Mouse (Mus musculus): ENCODE measurements around the gene Timm44. TPM values are rescaled to one million over a fixed set of nuclear protein-coding genes. Genes with fewer than 3 reads are reported as not detected.

Timm44 gene
- 145 and 147 TPM in 2 replicates for polyA plus RNA-seq (2012; ENCODE audit: insufficient read depth, insufficient read length, missing spikeins)

DNA sequence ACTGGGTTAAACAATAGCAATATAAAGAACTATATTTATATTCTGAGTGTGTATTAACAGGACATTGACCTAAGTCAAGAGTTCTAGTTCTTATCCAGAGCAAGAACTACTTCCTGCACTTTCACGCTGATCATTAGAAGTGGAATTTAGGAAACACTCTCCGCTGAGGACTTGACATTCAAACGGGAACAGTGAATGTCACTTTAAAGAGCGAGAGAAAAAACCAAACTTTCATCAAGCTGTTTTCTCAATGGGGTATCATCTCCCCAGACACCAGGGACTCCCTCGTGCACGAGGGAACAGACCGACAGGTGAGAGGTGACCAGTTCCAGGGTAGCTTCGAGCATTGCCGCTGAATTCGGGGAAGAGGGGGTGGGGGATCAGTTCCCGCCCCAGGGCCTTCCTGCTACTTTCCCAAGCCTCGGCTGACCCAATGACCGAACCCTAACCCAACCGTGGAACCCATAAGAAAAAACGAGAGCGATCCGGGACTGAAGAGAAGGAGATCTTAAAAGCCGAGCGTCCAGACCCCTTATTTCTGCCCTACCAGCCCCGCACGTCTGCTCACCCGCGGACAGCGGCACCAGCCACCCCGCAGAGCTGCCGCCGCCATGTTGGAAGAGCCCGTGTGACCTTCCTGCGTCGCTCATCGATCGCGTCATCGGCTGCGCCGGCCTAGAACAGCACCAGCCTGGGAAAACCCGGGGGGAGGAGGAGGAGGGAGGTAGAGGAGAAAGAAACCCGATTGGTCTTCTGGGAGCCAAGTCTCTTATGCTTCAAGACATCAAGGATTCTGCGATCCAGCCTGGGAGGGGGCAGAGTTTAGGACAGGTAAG, at the start of gene Timm44:
TSS of gene Timm44 (minus strand) at position 639 of the 836 bp plus-strand sequence.
- Histone ChIP-seq H3K4me1 (ENCODE audit: control insufficient read depth, insufficient read depth, insufficient read length, low read length) (no peaks in the 10 kb centered on the region), H3K27ac (replicated peaks; ENCODE audit: low read depth, low read length) (peak within 1 kb of the TSS; percentile 82), H3K4me3 (ENCODE audit: insufficient read depth, low read depth, low read length) (peak within 1 kb of the TSS; percentile 84)

DNA sequence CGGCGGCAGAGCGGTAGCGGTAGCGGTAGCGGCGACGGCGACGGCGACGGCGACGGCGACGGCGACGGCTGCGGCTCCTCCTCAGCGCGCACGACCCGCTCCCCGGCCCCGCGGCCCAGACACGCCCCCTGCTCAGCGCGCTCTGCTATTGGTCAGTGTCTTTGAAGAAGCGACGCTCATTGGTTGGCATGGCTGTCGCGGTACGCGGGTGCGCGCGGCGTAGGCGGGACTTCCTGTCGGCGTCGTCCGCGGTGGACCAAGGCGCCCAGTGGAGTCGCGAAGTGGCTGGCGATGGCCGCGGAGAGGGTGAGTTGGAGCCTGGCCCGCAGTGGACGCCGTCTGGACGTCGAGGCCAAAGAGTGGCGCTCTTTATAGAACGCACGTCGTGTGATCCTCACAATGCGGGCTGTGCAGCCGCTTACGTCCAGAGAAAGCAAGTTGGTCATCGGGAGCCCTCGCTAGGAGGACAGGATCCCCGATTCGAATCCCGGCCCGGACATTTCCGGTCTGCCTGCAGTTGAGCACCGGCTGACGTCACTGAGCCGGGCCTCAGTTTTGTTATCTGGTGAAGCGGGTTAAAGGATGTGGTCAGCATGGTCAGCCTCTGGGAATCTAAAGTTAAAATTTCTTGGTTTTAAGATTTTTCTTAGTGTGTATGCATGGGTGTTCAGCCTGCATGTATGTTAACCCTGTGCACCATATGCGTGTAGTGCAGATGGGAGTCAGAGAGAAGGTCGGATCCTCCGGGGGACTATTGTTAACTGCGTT, 49.5 kb upstream of the Timm44 start, which contains the start of the genes Ccl25 and Elavl1:
TSS of gene Ccl25 (plus strand) at position 228 of the 768 bp plus-strand sequence.
TSS of gene Elavl1 (minus strand) at position 431 of the 768 bp plus-strand sequence.
- H3K27ac ChIP-seq (replicated peaks; ENCODE audit: low read depth, low read length) = peak within 1 kb of the TSS; percentile 93
- peak within 1 kb of the TSS; percentile 99 for H3K4me3 ChIP-seq (ENCODE audit: insufficient read depth, low read depth, low read length)
- H3K4me1 ChIP-seq (ENCODE audit: control insufficient read depth, insufficient read depth, insufficient read length, low read length) = peaks cover 9% of the 10 kb centered on the region; the same call in 1 of the 2 replicates

DNA sequence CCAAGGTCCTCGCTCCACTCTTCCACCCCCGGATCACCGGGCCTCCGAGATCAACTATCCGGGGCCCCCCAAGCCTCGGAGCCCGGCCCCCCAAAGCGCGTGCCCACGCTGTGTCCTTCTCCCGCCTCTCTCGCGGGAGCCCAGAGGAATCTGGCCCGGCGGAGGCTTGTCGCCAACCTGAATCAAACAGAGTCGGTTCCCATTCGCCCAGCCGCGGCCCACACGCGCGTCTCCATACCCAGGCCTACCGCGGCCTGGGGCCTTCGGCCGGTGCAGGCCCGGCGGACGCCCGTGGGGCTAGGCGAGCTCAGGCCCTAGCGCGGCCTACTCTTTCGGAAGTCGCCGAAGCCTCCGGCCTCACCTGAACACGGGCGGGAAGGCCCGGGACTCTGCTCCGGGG, 48.8 kb upstream of the Timm44 start:
- H3K27ac ChIP-seq (replicated peaks; ENCODE audit: low read depth, low read length) = peak overlapping the region; percentile 80
- peaks cover 9% of the 10 kb centered on the region; the same call in 1 of the 2 replicates for H3K4me1 ChIP-seq (ENCODE audit: control insufficient read depth, insufficient read depth, insufficient read length, low read length)
- H3K4me3 ChIP-seq (ENCODE audit: insufficient read depth, low read depth, low read length) = peak overlapping the region; percentile 99

DNA sequence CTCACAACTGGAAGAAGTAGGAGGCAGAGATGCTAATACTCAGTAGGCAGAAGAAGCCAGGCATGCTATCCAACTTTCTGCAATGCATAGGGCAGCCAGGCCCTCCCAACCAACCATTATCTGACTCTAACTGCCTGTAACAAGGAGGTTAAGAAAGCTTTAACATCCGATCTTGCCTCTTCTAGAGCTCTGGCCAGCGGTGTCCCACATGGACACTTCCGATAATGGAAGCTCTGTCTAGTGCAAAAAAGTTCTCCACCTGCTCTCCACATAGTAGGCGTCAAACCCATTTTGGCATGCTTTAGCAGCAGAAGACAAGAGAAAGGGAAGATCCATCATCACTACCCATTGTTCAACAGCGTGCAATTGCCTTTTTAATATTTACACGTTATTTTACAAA, 48.2 kb upstream of the Timm44 start:
- H3K4me3 ChIP-seq (ENCODE audit: insufficient read depth, low read depth, low read length) = peak overlapping the region; percentile 99
- peaks cover 10% of the 10 kb centered on the region; the same call in 1 of the 2 replicates for H3K4me1 ChIP-seq (ENCODE audit: control insufficient read depth, insufficient read depth, insufficient read length, low read length)
- H3K27ac ChIP-seq (replicated peaks; ENCODE audit: low read depth, low read length) = peak overlapping the region; percentile 80; the same call in 1 of the 2 replicates

DNA sequence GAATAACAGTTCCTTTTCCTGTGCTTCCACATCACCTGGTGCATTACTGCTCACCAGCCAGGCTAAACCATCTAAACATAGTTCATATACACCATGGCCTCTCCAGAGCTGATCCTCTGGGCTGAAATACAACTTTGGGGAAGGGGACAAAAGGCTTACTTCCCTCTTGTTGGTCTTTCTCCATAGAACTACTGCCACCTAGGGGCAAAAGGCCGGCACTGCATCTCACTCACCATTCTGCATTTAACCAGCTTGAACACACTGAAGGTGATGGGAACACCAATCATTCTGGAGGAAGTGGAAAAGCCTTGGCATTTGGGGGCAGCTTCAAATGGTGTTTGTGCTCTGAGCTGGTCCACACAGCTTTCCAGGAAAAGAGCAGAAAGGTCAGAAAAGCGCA, 46.8 kb upstream of the Timm44 start:
- H3K4me3 ChIP-seq (ENCODE audit: insufficient read depth, low read depth, low read length) = no peak overlapping the region
- no peak overlapping the region for H3K27ac ChIP-seq (replicated peaks; ENCODE audit: low read depth, low read length)

DNA sequence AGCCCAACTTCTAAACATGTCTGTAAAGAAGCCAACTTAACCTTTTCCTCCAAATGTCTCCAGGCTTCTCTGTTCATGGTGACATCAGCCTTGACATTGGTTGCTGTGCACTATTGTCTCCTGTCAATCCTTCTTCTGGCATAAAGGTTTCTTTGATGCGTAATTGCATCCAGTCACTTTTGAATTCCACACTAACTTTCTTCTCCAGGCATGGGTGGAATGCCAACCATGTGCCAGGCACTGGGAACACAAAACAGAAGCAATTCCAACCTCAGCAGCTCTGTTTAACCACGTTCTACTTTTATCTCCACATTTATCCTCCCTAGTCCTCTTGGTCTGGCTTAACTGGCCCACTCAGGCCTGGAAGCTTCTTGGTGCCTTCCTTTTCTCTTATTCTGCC, 45.3 kb upstream of the Timm44 start:
- no peak overlapping the region for H3K4me3 ChIP-seq (ENCODE audit: insufficient read depth, low read depth, low read length)
- H3K27ac ChIP-seq (replicated peaks; ENCODE audit: low read depth, low read length) = no peak overlapping the region
- peaks cover 14% of the 10 kb centered on the region; the same call in 1 of the 2 replicates for H3K4me1 ChIP-seq (ENCODE audit: control insufficient read depth, insufficient read depth, insufficient read length, low read length)

More for the DNA sequence above, 46.8 kb upstream of the Timm44 start:
- H3K4me1 ChIP-seq (ENCODE audit: control insufficient read depth, insufficient read depth, insufficient read length, low read length) = peaks cover 14% of the 10 kb centered on the region; the same call in 1 of the 2 replicates

DNA sequence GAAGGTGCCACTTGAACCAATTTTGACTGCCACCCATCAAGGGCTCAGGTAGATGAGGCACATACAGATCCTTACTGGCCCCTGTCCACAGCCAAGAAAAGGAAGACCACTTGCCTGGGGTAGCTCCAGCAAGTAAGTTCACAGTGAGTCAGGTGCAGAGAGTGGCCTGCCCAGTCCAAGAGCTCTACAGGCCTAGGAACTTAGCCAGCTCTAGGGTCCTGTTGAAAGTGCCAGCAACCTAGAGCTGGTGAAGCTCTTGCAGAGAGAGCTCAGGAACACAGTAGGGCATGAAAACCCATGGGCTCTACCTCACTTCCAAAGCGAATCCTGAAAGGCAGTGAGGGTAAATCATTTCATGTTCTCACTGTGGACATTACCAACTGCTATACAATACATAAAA, 44.7 kb upstream of the Timm44 start:
- Histone ChIP-seq H3K4me3 (ENCODE audit: insufficient read depth, low read depth, low read length) (no peak overlapping the region), H3K27ac (replicated peaks; ENCODE audit: low read depth, low read length) (no peak overlapping the region), H3K4me1 (ENCODE audit: control insufficient read depth, insufficient read depth, insufficient read length, low read length) (peaks cover 11% of the 10 kb centered on the region)

DNA sequence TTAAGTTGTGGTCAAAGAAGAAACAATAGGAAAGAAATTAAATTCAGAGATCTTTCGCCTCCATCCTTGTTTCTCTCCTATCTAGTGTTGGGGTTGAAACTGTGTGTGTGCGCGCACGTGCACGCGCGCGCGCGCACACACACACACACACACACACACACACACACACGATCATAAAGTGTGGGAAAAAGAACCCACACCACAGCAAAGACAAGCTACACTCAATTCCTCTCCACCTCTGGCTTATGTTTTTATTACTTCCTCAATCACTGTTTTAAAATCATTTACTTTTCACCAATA, 43.8 kb upstream of the Timm44 start:
- Histone ChIP-seq H3K4me3 (ENCODE audit: insufficient read depth, low read depth, low read length) (no peak overlapping the region), H3K27ac (replicated peaks; ENCODE audit: low read depth, low read length) (no peak overlapping the region), H3K4me1 (ENCODE audit: control insufficient read depth, insufficient read depth, insufficient read length, low read length) (peaks cover 14% of the 10 kb centered on the region)

DNA sequence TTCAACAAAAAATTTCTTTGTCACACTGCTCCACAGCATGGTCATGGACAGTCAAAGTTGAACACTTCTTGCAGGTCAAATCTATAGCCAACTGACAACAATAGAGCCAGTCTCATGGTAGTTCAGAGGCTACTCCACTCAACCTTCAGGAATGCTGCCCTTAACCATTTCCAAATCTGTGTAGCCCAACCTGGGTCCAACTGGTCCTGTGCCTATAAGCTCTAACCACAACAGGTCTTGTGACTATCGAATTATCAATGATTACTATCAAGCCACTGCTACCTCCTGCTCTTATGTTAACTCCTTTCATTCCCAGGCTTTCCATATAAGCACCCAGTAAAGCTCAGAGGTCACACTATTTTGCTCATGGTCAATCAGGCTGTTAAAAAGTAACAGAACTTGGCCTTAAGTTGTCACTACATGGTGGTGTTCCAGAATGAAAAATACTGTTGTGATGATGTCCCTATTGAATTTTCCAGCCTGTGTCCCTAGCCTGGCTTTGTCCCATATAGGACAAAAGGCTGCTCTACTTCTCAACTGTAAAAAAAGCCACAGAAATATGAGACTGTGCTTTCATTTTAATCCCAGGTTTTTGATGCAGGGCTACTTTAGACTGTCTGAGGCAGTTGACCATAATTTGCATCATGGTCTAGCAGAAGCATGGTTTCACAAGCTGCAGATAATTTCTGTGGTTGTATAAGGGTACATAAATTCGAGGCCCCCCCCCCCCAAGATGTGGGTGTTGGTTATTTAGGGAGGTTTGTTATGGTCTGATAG, 43.3 kb upstream of the Timm44 start:
- Histone ChIP-seq H3K4me3 (ENCODE audit: insufficient read depth, low read depth, low read length) (no peak overlapping the region), H3K27ac (replicated peaks; ENCODE audit: low read depth, low read length) (no peak overlapping the region), H3K4me1 (ENCODE audit: control insufficient read depth, insufficient read depth, insufficient read length, low read length) (peaks cover 15% of the 10 kb centered on the region)

DNA sequence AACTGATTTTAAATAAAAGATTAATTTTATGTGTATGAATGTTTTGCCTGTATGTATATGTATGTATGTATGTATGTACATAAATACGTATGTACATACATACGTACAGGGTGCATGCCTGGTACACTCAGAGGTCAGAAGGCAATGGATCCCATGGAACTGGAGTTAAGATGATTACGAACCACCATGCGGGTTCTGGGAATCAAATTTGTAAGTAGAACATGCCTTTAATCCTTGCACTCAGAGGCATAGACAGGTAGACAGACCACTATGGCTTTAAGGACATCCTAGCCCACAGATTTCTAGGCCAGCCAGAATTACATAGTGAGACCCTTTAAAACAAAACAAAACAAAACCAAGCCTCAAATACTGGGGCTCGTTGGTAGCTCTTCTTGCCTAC, 42.4 kb upstream of the Timm44 start:
- no peak overlapping the region for H3K27ac ChIP-seq (replicated peaks; ENCODE audit: low read depth, low read length)
- peaks cover 17% of the 10 kb centered on the region for H3K4me1 ChIP-seq (ENCODE audit: control insufficient read depth, insufficient read depth, insufficient read length, low read length)
- H3K4me3 ChIP-seq (ENCODE audit: insufficient read depth, low read depth, low read length) = no peak overlapping the region

DNA sequence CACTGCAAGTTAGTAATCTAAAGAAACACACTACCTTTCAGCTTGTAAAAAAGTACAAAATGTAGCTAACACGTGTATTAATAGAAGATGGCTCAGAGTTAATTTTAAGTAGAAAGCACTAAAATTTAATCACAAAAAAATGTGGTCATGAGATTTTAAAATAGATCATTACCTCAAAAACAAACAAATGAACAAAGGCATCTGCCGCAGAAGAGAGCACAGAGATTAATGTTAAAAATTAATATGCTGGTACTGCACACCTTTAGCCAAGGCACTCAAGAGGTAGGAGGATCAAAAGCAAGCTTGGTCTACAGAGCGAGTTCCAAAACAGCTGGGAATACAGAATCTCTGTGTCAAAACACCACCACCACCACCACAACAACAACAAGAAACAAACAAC, 39.1 kb upstream of the Timm44 start:
- H3K4me3 ChIP-seq (ENCODE audit: insufficient read depth, low read depth, low read length) = no peak overlapping the region
- no peak overlapping the region for H3K27ac ChIP-seq (replicated peaks; ENCODE audit: low read depth, low read length)
- peaks cover 15% of the 10 kb centered on the region for H3K4me1 ChIP-seq (ENCODE audit: control insufficient read depth, insufficient read depth, insufficient read length, low read length)

DNA sequence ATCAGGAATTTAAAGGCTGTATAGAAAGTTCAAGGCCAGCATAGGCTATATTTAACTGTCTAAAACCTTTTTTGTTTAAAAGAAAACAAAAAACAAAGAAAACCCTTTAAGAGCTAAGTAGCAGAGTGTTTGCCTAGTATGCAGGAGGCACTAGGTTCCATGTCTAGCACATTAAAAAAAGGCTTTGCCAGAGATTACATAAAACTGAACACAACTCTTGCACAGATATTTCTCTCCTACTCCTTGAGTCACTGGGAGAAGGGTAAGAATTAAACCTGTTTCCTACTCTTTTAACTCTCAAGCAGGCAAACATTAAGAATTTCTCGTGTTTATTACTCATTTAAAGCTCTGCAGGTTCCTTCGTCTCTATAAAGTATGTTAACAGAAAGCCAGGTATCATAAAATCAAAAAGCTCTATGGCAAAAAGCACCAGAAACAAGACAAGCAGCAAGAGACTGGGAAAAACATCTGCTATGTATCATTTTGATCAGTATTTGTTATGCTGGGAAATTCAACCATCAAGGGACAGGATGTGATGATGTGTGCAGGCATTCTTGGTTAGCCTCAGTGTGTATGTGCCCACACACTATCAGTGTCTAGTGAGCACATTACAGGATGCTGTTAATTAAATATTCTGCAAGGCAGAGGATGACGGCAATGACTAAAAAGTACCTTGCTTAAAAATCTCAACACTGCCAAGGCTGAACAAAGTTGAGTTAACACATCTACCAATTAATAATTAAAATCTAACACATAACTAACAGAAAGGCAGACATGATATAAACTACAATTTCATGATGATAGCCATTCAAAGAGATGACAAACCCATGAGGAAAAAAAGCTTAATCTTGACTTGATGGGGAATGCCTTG, 37.8 kb upstream of the Timm44 start:
- peaks cover 12% of the 10 kb centered on the region for H3K4me1 ChIP-seq (ENCODE audit: control insufficient read depth, insufficient read depth, insufficient read length, low read length)
- no peak overlapping the region for H3K4me3 ChIP-seq (ENCODE audit: insufficient read depth, low read depth, low read length)
- no peak overlapping the region for H3K27ac ChIP-seq (replicated peaks; ENCODE audit: low read depth, low read length)

DNA sequence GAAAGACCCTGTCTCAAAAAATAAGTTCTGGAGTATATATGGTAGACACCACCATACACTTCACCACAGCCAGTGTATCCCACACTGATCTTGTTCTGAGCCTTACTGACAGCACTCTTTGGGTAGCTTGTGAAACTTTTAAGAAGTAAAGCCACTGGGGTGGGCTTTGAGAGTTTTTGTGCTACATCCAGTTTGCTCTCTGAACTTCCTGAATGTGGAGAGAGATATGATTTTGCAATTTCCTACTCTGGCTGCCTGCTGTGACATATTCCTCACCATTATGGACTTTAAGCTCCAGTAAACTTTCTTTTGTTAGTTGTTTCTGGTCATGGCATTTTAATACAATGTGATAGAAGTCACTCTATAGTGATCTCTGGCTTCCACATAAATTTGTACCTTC, 36.4 kb upstream of the Timm44 start:
- Histone ChIP-seq H3K4me1 (ENCODE audit: control insufficient read depth, insufficient read depth, insufficient read length, low read length) (peaks cover 10% of the 10 kb centered on the region), H3K27ac (replicated peaks; ENCODE audit: low read depth, low read length) (no peak overlapping the region), H3K4me3 (ENCODE audit: insufficient read depth, low read depth, low read length) (no peak overlapping the region)

DNA sequence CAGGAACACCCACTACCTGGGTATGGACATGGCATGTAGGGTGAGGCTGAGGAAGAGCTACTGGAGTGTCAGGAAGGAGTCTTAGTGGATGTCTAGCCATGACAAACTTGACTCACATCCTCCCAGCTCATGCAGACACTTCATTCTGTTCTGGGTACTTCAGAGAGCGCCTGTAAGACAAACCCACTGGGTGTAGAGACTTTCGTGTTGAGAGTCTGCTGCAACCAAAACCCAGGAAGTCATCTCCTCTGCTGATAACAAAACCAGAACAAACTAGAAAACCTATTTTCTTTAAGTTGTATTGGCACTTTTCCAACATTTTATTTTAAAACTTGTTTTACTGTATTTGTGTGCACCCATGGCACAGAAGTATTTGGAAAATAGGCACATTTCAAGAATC, 30.1 kb upstream of the Timm44 start:
- Histone ChIP-seq H3K4me1 (ENCODE audit: control insufficient read depth, insufficient read depth, insufficient read length, low read length) (no peaks in the 10 kb centered on the region), H3K27ac (replicated peaks; ENCODE audit: low read depth, low read length) (no peak overlapping the region), H3K4me3 (ENCODE audit: insufficient read depth, low read depth, low read length) (no peak overlapping the region)

All from brown adipose tissue, adult 24 weeks (tissue).